Mouse (Mus musculus): ENCODE measurements around the gene Rps13. TPM values are rescaled to one million over a fixed set of nuclear protein-coding genes. Genes with fewer than 3 reads are reported as not detected.
"Not testable (repeated sequence)": the region's sequence is repeated elsewhere in the genome, so short reads cannot be mapped to it uniquely, and the experiment has no call there.

Gene Rps13
- polyA plus RNA-seq (2012; ENCODE audit: insufficient read depth, insufficient read length, missing spikeins), result 202 and 266 TPM in 2 replicates

DNA sequence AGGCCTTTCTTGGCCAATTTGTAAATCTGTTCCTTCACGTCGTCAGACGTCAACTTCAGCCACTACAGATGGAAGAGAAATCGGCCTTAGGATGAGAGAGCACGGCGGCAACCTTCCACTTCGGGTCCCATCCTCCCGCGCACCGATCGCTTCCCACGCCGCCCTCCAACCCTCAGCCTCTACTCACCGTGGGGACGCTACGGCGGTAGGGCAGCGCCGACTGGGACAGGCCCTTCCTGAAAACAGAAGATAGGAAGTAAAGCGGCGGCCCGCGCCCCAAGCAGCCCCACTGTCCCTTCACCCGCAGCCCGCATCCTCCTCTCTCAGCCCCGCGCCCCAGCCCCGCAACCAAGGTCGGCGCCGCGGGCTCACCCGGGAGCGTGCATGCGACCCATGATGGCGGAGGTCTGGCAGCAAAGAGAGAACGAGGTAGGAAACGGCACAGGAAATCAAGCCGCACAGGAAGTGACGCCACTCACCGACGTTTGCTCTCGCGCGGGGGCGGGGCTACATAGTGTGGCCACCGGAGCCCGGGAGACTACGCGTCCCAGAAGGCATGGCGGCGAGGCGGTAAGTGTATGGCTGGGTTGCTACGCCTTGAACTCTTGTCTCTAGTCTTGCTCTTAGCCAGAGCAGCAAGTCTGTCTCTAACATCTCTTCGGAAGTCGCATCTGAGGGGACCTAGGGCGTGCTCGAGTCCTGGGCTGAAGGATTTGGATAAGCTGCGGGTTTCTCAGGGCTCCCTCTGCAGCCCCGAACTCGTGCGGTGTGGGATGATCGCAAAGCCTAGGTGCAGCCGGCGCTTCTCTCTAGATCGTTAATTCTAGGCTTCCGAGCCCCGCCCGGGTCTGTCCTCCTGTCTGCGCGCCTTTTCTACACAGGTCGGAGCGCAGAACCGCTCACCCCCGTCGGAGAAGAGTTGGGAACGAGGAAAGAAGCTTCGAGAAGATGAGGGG, at the start of gene Rps13:
Gene Rps13, minus strand, starts transcription at position 483 of the 956 bp plus-strand sequence.
- H3K27ac ChIP-seq (replicated peaks; ENCODE audit: low read depth, low read length), result peak within 1 kb of the TSS; percentile 85
- H3K4me3 ChIP-seq (ENCODE audit: insufficient read depth, low read depth, low read length), result peak within 1 kb of the TSS; percentile 82
- peaks cover 2% of the 10 kb centered on the region; the same call in 1 of the 2 replicates for H3K4me1 ChIP-seq (ENCODE audit: control insufficient read depth, insufficient read depth, insufficient read length, low read length)

DNA sequence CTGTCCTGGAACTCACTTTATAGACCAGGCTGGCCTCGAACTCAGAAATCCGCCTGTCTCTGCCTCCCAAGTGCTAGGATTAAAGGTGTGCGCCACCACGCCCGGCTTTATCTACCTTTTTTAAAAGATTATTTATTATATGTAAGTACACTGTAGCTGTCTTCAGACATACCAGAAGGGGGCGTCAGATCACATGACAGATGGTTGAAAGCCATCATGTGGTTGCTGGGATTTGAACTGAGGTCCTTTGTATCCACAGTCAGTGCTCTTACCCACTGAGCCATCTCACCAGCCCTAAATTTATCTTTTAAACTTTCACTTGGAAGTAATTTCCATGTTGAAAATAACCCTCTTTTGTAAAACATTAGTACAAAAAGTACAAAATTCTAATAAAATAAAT, 45.2 kb upstream of the Rps13 start:
- not testable (repeated sequence) for H3K4me3 ChIP-seq (ENCODE audit: insufficient read depth, low read depth, low read length); H3K27ac ChIP-seq (replicated peaks; ENCODE audit: low read depth, low read length); H3K4me1 ChIP-seq (ENCODE audit: control insufficient read depth, insufficient read depth, insufficient read length, low read length)

DNA sequence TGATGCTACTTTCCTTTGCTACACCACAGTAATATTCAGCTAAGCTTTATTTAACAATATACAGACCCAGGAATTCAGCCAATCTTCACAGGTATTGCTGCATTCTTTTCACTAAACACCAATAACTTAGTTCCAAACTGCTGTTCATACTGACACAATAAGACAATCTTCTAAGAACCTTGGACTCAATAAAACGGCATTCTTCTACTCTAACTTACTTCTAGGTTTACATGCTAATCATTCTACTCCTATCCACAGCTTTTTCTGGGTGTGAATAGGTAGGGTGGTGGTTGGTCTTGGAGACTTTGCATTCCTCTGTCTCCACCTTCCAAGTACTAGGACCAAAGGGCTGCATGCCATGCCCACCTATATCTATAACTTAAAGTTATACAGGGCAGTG, 40.3 kb upstream of the Rps13 start:
- Histone ChIP-seq H3K27ac (replicated peaks; ENCODE audit: low read depth, low read length) (no peak overlapping the region), H3K4me3 (ENCODE audit: insufficient read depth, low read depth, low read length) (no peak overlapping the region), H3K4me1 (ENCODE audit: control insufficient read depth, insufficient read depth, insufficient read length, low read length) (no peaks in the 10 kb centered on the region)

DNA sequence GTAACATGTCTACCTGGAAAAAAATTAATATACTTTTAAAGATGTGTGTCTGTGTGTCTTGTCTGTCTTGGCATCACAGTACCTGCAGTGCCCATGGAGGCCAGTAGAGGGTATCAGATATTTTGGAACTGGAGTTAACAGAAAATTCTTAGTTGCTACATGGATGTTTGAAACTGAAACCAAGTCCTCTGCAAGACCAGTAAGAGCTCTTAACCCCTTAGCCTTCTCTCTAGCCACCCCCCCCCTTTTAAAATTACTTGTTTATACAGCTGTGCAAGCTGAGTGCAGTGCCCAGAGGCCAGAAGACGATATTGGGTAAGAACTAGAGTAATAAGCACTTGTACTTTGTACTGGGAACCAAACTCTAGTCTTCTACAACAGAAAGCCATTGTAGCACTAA, 2.2 kb upstream of the Rps13 start:
- peaks cover 2% of the 10 kb centered on the region; the same call in 1 of the 2 replicates for H3K4me1 ChIP-seq (ENCODE audit: control insufficient read depth, insufficient read depth, insufficient read length, low read length)
- H3K4me3 ChIP-seq (ENCODE audit: insufficient read depth, low read depth, low read length), result no peak overlapping the region
- no peak overlapping the region for H3K27ac ChIP-seq (replicated peaks; ENCODE audit: low read depth, low read length)

DNA sequence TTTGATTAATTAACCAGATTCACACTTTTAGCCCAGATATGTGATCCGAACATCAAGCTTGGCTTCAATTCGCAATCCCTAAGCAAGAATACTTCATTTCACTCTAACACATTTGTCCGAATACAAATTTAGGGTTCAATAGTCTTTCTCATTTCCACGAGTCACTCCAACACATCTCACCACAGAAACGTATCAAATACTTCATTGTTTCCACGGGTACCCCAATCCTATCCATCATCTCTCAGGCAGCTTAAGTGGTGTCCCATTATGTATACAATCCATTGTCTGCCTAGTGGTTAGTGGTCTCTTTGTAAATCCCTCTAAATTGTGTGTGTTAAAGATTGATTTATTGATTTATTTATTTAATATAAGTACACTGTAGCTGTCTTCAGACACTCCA, 1.1 kb upstream of the Rps13 start:
- Histone ChIP-seq H3K4me3 (ENCODE audit: insufficient read depth, low read depth, low read length) (no peak overlapping the region), H3K27ac (replicated peaks; ENCODE audit: low read depth, low read length) (no peak overlapping the region), H3K4me1 (ENCODE audit: control insufficient read depth, insufficient read depth, insufficient read length, low read length) (peaks cover 2% of the 10 kb centered on the region; the same call in 1 of the 2 replicates)

DNA sequence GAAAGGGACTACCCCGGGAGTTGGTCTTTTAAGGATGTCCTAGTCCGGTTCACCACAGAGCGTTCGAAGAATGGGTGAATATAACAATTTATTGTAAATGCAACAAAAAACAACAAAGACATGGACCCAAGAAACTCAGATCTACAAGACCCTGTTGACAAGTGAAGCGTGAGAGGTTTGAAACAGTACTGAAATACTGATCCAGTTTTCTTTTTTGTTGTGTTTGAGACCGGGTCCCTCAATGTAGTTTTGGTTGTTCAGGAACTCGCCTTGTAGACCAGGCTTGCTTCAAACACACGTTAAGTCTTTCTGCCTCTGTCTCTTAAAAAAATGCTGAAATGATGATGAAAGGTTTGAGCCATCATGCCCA, 659 bp upstream of the Rps13 start:
- peaks cover 2% of the 10 kb centered on the region; the same call in 1 of the 2 replicates for H3K4me1 ChIP-seq (ENCODE audit: control insufficient read depth, insufficient read depth, insufficient read length, low read length)
- H3K4me3 ChIP-seq (ENCODE audit: insufficient read depth, low read depth, low read length), result peak overlapping the region; percentile 82
- peak overlapping the region; percentile 71; the same call in 1 of the 2 replicates for H3K27ac ChIP-seq (replicated peaks; ENCODE audit: low read depth, low read length)

DNA sequence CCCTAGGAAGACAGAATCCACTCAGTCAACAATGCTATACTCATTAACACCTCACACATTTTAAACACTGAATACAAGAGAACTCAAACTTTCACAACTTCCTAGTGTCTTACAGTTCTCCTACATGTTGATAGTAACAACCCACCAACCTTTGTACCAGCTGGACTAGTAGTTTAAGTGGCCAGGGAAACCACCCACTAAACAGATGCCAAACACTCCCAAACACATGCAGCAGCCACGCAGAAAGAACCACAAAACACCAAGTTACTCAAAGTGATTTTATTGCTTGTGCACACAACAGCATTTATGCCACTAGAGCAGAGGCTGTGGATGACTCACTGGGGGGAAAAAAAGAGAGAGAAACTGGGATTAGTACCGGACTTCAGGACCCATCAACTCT, 2.7 kb downstream of the Rps13 start:
- Histone ChIP-seq H3K4me1 (ENCODE audit: control insufficient read depth, insufficient read depth, insufficient read length, low read length) (peaks cover 2% of the 10 kb centered on the region; the same call in 1 of the 2 replicates), H3K4me3 (ENCODE audit: insufficient read depth, low read depth, low read length) (no peak overlapping the region), H3K27ac (replicated peaks; ENCODE audit: low read depth, low read length) (no peak overlapping the region)

DNA sequence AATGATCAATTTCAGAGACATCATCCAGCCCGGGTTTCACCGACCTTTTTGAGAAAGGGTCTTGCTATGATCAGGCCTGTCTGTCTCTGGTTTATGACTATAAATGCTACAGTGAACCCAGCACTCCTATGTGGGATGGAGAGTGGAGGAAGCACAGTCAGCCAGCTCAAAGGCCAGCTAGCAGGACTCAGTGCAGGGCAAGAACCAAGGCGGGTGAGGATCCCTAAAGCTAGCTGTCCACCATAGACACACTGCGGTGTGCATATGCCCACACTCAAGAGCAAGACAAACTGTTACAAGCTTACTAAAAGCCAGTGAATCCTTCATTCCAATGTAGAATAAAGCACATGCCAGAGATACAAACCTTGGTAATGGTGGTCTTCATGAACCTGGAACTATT, 4.1 kb downstream of the Rps13 start:
- Histone ChIP-seq H3K27ac (replicated peaks; ENCODE audit: low read depth, low read length) (no peak overlapping the region), H3K4me3 (ENCODE audit: insufficient read depth, low read depth, low read length) (no peak overlapping the region), H3K4me1 (ENCODE audit: control insufficient read depth, insufficient read depth, insufficient read length, low read length) (peaks cover 2% of the 10 kb centered on the region; the same call in 1 of the 2 replicates)

DNA sequence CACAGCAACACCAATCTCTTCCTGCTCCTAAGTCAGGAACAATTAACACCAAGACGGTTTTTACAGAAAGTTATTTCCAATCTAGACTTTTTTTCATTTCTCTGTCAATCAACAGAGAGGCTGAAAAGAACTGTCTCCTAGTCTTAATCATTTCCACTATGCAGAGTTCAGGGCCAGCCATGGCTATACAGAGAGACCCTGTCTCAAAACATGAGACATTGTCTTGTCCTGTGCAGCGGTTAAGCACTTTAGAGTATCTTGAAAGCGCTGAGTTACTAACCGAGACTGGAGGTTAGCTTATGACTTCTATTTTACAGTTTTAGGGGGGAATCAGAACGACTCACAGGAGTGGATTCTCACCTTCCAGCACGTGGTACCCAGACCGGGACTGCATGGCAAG, 5.2 kb downstream of the Rps13 start:
- no peak overlapping the region for H3K27ac ChIP-seq (replicated peaks; ENCODE audit: low read depth, low read length)

DNA sequence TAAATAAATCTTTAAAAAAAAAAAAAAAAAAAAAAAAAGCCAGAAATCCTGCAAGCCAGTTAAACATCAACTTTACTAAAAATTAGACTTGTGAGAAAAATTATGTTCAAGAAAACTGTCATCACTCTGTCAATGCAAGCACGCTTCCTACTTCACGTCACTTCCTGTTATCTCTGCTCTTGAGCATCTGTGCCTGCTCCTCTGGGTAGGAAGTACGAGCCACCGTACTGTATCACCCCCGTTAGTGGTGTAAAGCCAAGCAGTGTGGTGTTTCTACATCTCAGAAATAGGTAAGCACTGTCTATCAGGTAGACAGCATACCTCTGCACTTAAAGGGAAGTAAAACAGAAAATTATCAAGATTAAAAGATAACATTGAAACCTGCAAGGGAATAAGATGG, 6.1 kb downstream of the Rps13 start:
- Histone ChIP-seq H3K4me1 (ENCODE audit: control insufficient read depth, insufficient read depth, insufficient read length, low read length) (no peaks in the 10 kb centered on the region), H3K4me3 (ENCODE audit: insufficient read depth, low read depth, low read length) (no peak overlapping the region), H3K27ac (replicated peaks; ENCODE audit: low read depth, low read length) (no peak overlapping the region)

More for the DNA sequence above, 5.2 kb downstream of the Rps13 start:
- H3K4me3 ChIP-seq (ENCODE audit: insufficient read depth, low read depth, low read length), result no peak overlapping the region
- 0 out of 2 replicates have a peak, but pooled peaks cover 2% of the 10 kb centered on the region for H3K4me1 ChIP-seq (ENCODE audit: control insufficient read depth, insufficient read depth, insufficient read length, low read length)

DNA sequence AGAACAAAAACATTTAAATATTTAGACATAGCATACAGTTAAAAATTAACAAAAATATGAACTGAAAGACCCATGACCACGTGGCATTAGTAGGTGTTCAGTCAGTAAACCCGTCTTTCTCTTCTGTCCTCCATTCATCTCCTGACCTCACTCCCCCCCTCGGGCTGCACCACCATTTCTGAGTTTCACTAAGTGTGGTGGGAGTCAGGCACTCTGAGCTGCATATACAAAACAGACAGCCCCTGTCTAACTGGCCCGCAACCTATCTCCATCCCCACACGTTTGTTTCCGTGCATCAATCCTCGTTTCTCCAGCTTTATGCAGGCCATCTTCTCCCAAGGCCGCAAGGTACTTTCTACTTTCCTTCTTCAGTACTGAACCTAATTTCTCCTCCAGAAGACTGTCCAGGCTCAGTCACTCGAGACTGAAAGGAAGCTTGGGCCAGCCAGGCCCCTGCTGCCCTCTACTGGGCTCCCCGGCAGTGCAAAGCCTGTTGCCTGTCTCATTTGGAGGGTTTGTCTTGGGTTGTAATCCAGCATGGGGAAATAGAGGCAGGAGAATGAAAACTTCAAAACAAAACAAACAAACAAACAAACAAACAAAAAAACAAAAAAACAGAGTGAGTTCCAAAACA, 10.5 kb downstream of the Rps13 start:
- H3K4me1 ChIP-seq (ENCODE audit: control insufficient read depth, insufficient read depth, insufficient read length, low read length), result no peaks in the 10 kb centered on the region
- H3K4me3 ChIP-seq (ENCODE audit: insufficient read depth, low read depth, low read length), result no peak overlapping the region
- no peak overlapping the region for H3K27ac ChIP-seq (replicated peaks; ENCODE audit: low read depth, low read length)

DNA sequence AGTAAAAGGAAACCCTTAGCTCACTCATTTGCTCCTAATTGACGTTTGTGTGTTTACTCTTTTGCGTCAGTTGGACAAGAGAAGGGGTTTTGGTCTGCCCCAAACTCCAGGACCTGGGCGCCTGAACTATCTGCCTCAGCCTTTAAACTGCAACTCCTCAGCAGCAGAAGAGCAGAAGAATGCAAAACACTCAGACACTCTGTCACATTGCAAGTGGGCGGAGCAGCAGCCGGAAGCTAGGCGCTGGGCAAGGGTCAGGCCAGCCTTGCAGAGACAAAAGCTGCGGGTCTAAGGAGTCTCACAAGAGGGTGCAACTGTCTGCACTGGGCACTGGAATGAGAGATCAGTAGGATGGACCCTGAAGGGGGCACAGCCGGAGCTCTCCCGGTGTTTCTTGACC, 24.5 kb downstream of the Rps13 start:
- Histone ChIP-seq H3K4me3 (ENCODE audit: insufficient read depth, low read depth, low read length) (peak overlapping the region; percentile 17; the same call in 1 of the 2 replicates), H3K4me1 (ENCODE audit: control insufficient read depth, insufficient read depth, insufficient read length, low read length) (no peaks in the 10 kb centered on the region; the same call in 1 of the 2 replicates), H3K27ac (replicated peaks; ENCODE audit: low read depth, low read length) (no peak overlapping the region)

DNA sequence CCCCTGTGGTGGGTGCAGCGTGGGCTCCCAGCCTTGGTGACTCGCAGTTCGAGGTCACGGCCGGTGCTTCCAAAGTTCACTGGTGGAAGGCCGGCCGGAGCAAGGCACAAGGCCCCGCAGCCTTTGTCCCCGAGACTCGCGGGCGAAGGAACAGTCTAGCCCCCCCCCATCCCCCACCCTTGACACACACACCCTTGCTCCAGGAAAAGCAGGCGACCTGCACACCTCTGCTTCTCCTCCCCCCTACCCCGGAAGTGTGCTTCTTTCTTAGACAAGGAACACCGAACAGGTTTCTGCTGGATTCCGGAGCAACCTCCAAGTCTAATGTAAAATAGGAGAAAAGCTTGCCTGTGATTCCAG, 25.4 kb downstream of the Rps13 start:
- Histone ChIP-seq H3K4me3 (ENCODE audit: insufficient read depth, low read depth, low read length) (peak overlapping the region; percentile 71), H3K27ac (replicated peaks; ENCODE audit: low read depth, low read length) (no peak overlapping the region), H3K4me1 (ENCODE audit: control insufficient read depth, insufficient read depth, insufficient read length, low read length) (no peaks in the 10 kb centered on the region; the same call in 1 of the 2 replicates)

DNA sequence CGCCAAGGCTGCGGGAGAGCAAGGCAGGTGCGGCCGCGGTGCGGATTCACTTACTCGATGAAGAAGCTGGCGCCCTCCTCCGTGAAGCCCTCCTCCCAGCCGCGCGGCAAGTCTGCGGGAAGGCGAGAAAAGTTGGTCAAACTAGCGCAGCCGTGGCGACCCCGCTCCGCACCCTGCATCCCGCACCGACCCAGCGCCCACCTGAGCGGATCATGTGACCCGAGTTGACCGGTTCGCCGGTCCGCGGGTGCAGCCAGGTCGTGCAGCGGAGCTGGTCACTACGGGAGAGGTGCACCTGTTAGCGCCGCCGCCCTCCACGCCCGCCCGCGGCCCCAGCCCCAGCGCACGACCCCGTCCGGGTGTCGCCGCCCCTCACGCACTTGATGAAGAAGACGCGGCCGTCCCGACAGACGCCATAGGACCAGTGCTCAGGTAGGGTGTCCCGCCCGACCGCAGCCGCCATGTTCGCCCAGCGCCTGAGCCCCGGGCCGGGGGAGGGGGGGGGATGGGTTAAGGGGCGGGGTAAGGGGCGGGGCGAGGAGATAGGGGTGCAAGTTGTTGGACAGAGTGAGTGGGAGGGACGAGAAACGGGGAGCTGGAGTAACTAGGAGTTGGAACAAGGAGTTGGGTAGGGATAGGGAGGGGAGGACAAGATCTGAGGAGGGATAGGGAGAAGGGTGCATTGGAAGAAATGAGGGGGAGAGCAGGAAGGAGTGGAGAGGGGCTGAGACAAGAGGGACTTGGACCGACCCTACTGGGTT, 25.9 kb downstream of the Rps13 start, which contains the start of gene Plekha7:
Gene Plekha7, minus strand, starts transcription at position 506 of the 761 bp plus-strand sequence.
- Histone ChIP-seq H3K4me3 (ENCODE audit: insufficient read depth, low read depth, low read length) (peak within 1 kb of the TSS; percentile 71), H3K4me1 (ENCODE audit: control insufficient read depth, insufficient read depth, insufficient read length, low read length) (no peaks in the 10 kb centered on the region; the same call in 1 of the 2 replicates), H3K27ac (replicated peaks; ENCODE audit: low read depth, low read length) (no peak within 1 kb of the TSS)

All from brown adipose tissue, adult 24 weeks (tissue).